Mouse (Mus musculus) ovary, postnatal 10 days (tissue): ENCODE data around the gene Immt.

Source experiments
- DNase-seq: peaks from one replicate; pipeline ENCODE4 v3.0.0; 2022; ENCODE audit warnings: low spot score

The Immt gene

GRCm38 (mm10) chr6:71830690-71831580, at the start of gene Immt:
Gene Immt (plus strand): TSS chr6:71831331.
- DNase-seq = peak; percentile 85

GRCm38 (mm10) chr6:71783165-71783564, 48.0 kb upstream of the Immt start:
- no peak for DNase-seq

GRCm38 (mm10) chr6:71788348-71788747, 42.8 kb upstream of the Immt start:
- DNase-seq = no peak

- DNase-seq = no peak
Measured at GRCm38 (mm10) chr6:71791771-71792170, 39.4 kb upstream of the Immt start.

- no peak for DNase-seq
Measured at GRCm38 (mm10) chr6:71799391-71799790, 31.7 kb upstream of the Immt start.

GRCm38 (mm10) chr6:71801011-71801713, 30.0 kb upstream of the Immt start:
- DNase-seq = no peak

GRCm38 (mm10) chr6:71801714-71802094, 29.4 kb upstream of the Immt start:
- DNase-seq = no peak

GRCm38 (mm10) chr6:71803609-71804008, 27.5 kb upstream of the Immt start:
- no peak for DNase-seq

- no peak for DNase-seq
Measured at GRCm38 (mm10) chr6:71804061-71804829, 26.9 kb upstream of the Immt start.

- DNase-seq = no peak
Measured at GRCm38 (mm10) chr6:71806713-71807112, 24.4 kb upstream of the Immt start.

- DNase-seq = no peak
Measured at GRCm38 (mm10) chr6:71809890-71810289, 21.2 kb upstream of the Immt start.

GRCm38 (mm10) chr6:71812820-71813219, 18.3 kb upstream of the Immt start:
- DNase-seq = no peak

GRCm38 (mm10) chr6:71819764-71820292, 11.3 kb upstream of the Immt start:
- DNase-seq = no peak

- DNase-seq = no peak
Measured at GRCm38 (mm10) chr6:71823085-71823484, 8.0 kb upstream of the Immt start.

- peak; percentile 74 for DNase-seq
Measured at GRCm38 (mm10) chr6:71823488-71823887, 7.6 kb upstream of the Immt start.

GRCm38 (mm10) chr6:71823961-71824360, 7.2 kb upstream of the Immt start:
- no peak for DNase-seq

- DNase-seq = no peak
Measured at GRCm38 (mm10) chr6:71826869-71827268, 4.3 kb upstream of the Immt start, which contains the start of gene Mrpl35. Gene Mrpl35 (minus strand): TSS chr6:71826969.

- no peak for DNase-seq
Measured at GRCm38 (mm10) chr6:71829768-71830167, 1.4 kb upstream of the Immt start.

- DNase-seq = peak; percentile 83
Measured at GRCm38 (mm10) chr6:71831581-71831960, 440 bp downstream of the Immt start.

GRCm38 (mm10) chr6:71836811-71837210, 5.7 kb downstream of the Immt start:
- no peak for DNase-seq

GRCm38 (mm10) chr6:71839815-71840214, 8.7 kb downstream of the Immt start:
- no peak for DNase-seq

- no peak for DNase-seq
Measured at GRCm38 (mm10) chr6:71840597-71841290, 9.6 kb downstream of the Immt start.
